Mouse (Mus musculus) ES-Bruce4 (cell line): ENCODE data around the gene Hps5. TPM values are rescaled to one million over a fixed set of nuclear protein-coding genes. Genes with fewer than 3 reads are reported as not detected.
"Not testable (repeated sequence)": the region's sequence is repeated elsewhere in the genome, so short reads cannot be mapped to it uniquely, and the experiment has no call there.

Experiments
- H3K27ac ChIP-seq: 2 replicates; pipeline ENCODE4 v1.5.1; 2012; ENCODE audit warnings: low read length, inconsistent platforms; ENCODE audit not compliant: insufficient read depth
- H3K27me3 ChIP-seq: 2 replicates; pipeline ENCODE4 v1.6.1; 2012; ENCODE audit warnings: mild to moderate bottlenecking, low read length, inconsistent platforms; ENCODE audit not compliant: control insufficient read depth, poor library complexity, insufficient read depth, severe bottlenecking
- H3K36me3 ChIP-seq: 2 replicates; pipeline ENCODE4 v1.6.1; 2012; ENCODE audit warnings: inconsistent platforms, mild to moderate bottlenecking, low read length, moderate library complexity; ENCODE audit not compliant: control insufficient read depth, poor library complexity, insufficient read depth, severe bottlenecking
- H3K4me1 ChIP-seq: one replicate; pipeline ENCODE4 v1.8.1; 2011; ENCODE audit warnings: low read length; ENCODE audit not compliant: control insufficient read depth, insufficient read depth
- H3K4me3 ChIP-seq: 2 replicates; pipeline ENCODE4 v1.5.1; 2011; ENCODE audit warnings: low read depth, mild to moderate bottlenecking, low read length
- H3K9ac ChIP-seq: 2 replicates; pipeline ENCODE4 v1.6.1; 2012; ENCODE audit warnings: low read depth, mild to moderate bottlenecking, inconsistent platforms; ENCODE audit not compliant: poor library complexity, severe bottlenecking
- H3K9me3 ChIP-seq: replicated peaks from 2 replicates; pipeline ENCODE4 v1.6.1; 2012; ENCODE audit warnings: mild to moderate bottlenecking, low read length, inconsistent platforms; ENCODE audit not compliant: control insufficient read depth, poor library complexity, insufficient read depth, severe bottlenecking
- CTCF ChIP-seq: IDR thresholded peaks from one replicate; pipeline ENCODE4 v1.8.1; 2011; ENCODE audit warnings: low read depth, low read length
- EP300 ChIP-seq: IDR thresholded peaks from 2 replicates; pipeline ENCODE4 v1.6.1; 2011; ENCODE audit warnings: low read depth, low read length; ENCODE audit not compliant: insufficient read depth
- POLR2A ChIP-seq: IDR thresholded peaks from one replicate; pipeline ENCODE4 v1.8.1; 2011; ENCODE audit warnings: low read length; ENCODE audit not compliant: insufficient read depth
- polyA plus RNA-seq: library from polyadenylated mRNA; stranded (reverse); fragments of >200 nt; gene quantifications from 2 replicates; pipeline ENCODE4 v1.2.4, GENCODE M21; 2011; ENCODE audit warnings: low read depth; ENCODE audit not compliant: missing spikeins, insufficient read depth, insufficient read length

The Hps5 gene
- polyA plus RNA-seq, 1 experiment, result 14.8 TPM

DNA sequence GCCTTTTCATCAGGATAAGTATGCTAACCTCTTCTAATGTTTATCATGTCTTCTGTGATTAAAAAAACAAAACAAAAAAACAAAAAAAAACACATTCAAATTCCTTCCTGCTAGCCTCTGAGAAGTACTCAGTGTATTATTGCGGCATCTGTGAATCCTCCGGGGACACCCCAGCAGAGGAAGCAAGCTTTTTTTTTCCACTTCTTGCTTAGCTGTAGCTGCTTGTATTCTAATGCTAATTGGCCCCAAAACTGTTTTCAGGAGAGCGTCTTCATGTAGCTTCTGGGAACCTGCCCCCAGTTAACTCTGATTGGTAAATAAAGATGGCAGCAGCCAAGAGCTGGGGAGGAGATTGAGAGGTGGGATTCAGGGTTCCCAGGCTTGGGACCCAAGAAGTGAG lies 47.4 kb downstream of the Hps5 start:
- Histone ChIP-seq H3K36me3 (no peaks in the 10 kb centered on the region), H3K9me3 (no peaks in the 10 kb centered on the region), H3K4me1 (peaks cover 4% of the 10 kb centered on the region), H3K9ac (peak overlapping the region; percentile 36), H3K4me3 (peak overlapping the region; percentile 40), H3K27ac (0 out of 2 replicates have a peak overlapping the region, but pooled peaks have one; percentile 16), H3K27me3 (no peaks in the 10 kb centered on the region)
- TF ChIP-seq EP300 (no peak), CTCF (no peak), POLR2A (no peak)

DNA sequence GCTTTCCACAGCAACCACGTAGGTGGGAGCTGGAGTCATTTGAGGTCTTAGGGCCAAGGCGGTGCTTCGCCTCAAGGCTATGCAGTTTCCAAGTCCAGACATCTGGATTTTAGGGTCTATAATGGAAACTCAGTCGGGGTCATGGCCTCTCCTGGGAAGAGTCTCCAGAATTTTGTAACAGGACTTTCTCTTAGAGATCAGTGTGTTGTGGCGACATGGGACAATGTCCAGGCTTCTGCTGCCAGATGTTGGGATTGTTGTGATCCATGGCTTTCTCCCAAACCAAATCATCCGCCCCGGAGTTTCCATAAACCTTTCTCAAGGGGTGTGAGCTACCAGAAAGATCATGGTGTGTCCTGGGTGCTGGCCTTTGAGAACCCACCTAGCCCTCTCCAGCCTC lies 49.5 kb downstream of the Hps5 start:
- Histone ChIP-seq H3K9ac (no peak overlapping the region), H3K4me3 (no peak overlapping the region), H3K9me3 (no peaks in the 10 kb centered on the region), H3K27me3 (no peaks in the 10 kb centered on the region), H3K36me3 (no peaks in the 10 kb centered on the region), H3K4me1 (peaks cover 4% of the 10 kb centered on the region), H3K27ac (no peak overlapping the region)
- no peak for TF ChIP-seq EP300

DNA sequence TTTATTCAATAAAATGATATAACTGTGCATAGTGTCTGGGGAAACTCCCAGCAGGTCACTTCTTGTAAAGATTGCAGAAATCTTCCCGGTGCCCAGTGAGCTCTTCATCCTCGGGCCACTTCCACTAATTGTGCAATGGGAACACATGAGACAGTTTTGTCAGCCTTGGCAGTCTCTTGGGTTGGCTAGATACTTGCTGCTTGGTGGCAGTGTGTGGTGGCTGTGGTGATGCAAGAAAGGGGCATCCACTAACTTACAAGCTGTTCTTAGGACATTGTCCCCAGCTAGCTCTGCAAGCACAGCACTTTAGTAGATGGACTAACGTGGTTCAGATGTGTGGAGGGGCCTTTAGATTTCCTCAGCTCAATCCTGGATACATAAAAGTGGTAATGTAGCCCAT lies 50.0 kb downstream of the Hps5 start:
- no peaks in the 10 kb centered on the region for H3K36me3 ChIP-seq
- H3K27me3 ChIP-seq, result no peaks in the 10 kb centered on the region
- H3K27ac ChIP-seq, result no peak overlapping the region
- H3K9ac ChIP-seq, result no peak overlapping the region
- TF ChIP-seq POLR2A, result no peak
- TF ChIP-seq EP300, result no peak
- TF ChIP-seq CTCF, result no peak
- H3K9me3 ChIP-seq, result no peaks in the 10 kb centered on the region
- no peak overlapping the region for H3K4me3 ChIP-seq
- peaks cover 4% of the 10 kb centered on the region for H3K4me1 ChIP-seq

DNA sequence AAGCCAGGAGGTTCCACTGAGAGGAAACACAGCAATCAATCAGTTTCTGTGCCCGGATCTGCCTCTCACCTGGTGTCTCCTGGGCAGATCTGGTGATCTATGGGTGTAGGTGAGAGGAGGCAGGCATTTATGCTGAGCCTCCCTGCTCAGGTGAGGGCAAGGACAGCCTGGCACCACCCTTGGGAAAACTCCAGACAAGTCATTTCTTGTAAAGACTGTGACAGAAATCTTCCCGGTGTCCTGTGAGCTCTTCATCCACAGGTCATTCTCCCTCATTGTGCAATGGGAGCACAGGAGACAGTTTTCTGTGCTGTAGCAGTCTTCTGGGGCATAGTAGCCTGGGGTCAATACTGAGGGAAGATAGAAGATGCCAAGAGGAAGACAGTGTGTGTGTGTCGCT lies 53.0 kb downstream of the Hps5 start, which contains the start of gene Saa1:
Gene Saa1 (minus strand): TSS at position 101 of the 400 bp plus-strand sequence.
- H3K9me3 ChIP-seq, result not testable (repeated sequence)

DNA sequence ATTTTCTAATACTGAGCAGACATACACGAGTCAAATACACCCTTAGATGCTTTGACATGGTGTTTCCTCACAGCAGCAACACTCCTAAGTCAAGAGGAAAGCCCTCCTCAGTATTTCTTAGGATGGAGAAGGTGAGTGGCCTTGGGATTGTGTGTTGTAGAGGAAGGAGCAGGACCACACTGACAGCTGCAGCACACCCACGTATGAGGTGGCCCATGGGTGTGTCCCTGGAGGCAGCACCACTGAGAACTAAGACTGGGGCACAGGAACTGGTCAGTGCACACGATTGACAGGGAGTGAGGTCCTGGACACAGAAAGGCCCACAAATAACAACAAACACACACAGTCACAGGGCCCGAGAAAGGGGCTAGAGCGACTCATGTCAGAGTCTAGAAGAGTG lies 55.8 kb downstream of the Hps5 start:
- H3K36me3 ChIP-seq, H3K4me3 ChIP-seq, H3K9me3 ChIP-seq, H3K4me1 ChIP-seq, H3K27ac ChIP-seq, H3K27me3 ChIP-seq, H3K9ac ChIP-seq: not testable (repeated sequence)

More for the DNA sequence above, 53.0 kb downstream of the Hps5 start, which contains the start of gene Saa1:
- H3K4me1 ChIP-seq, H3K36me3 ChIP-seq, H3K27ac ChIP-seq, H3K9ac ChIP-seq, H3K27me3 ChIP-seq, H3K4me3 ChIP-seq: not testable (repeated sequence)

DNA sequence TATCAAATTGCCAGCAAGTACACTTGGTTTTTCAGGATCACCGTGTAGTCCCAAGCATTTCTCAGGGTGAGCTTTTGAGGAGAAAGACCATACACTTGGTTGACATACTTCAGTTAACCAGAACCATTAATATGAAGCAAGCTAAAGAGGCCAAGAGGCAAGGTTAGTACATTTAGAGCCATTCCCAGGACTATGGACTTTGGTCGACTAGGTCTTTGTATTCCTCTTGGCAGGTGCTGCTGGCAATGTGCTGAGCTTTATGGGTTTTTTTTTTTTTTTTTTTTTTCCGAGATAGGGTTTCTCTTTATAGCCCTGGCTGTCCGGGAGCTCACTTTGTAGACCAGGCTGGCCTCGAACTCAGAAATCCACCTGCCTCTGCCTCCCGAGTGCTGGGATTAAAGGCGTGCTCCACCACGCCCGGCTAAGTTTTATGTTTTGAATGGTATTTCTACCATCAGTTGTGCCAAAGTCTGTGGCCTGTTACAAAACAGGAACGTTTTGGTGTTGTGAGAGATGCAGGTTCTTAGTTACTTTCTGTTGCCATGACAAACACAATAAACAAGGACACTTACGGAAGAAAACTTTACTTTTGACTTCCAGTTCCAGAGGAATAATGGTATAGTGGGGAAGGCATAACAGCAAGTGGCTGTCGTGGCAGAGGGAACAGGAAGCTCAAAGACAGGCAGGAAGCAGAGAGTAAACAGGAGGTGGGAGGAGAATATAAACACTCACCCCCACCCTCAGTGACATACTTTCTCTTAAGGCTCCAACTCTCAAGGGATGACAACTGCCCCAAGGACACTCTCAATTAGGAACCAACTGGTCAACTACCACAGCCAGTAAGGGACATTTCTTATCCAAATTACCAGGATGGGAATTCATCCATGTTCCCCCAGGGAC lies 57.1 kb downstream of the Hps5 start:
- no peak for TF ChIP-seq POLR2A
- no peak for TF ChIP-seq CTCF
- no peak for TF ChIP-seq EP300
- Histone ChIP-seq H3K36me3 (no peaks in the 10 kb centered on the region), H3K27me3 (no peaks in the 10 kb centered on the region), H3K9me3 (no peaks in the 10 kb centered on the region), H3K4me3 (no peak overlapping the region), H3K4me1 (peaks cover 3% of the 10 kb centered on the region), H3K27ac (no peak overlapping the region), H3K9ac (no peak overlapping the region)
